Mouse (Mus musculus): ENCODE measurements around the gene Pop5. TPM values are rescaled to one million over a fixed set of nuclear protein-coding genes. Genes with fewer than 3 reads are reported as not detected.

The Pop5 gene
- polyA plus RNA-seq, 1 experiment from 2014 or later, result 96.9 TPM

DNA sequence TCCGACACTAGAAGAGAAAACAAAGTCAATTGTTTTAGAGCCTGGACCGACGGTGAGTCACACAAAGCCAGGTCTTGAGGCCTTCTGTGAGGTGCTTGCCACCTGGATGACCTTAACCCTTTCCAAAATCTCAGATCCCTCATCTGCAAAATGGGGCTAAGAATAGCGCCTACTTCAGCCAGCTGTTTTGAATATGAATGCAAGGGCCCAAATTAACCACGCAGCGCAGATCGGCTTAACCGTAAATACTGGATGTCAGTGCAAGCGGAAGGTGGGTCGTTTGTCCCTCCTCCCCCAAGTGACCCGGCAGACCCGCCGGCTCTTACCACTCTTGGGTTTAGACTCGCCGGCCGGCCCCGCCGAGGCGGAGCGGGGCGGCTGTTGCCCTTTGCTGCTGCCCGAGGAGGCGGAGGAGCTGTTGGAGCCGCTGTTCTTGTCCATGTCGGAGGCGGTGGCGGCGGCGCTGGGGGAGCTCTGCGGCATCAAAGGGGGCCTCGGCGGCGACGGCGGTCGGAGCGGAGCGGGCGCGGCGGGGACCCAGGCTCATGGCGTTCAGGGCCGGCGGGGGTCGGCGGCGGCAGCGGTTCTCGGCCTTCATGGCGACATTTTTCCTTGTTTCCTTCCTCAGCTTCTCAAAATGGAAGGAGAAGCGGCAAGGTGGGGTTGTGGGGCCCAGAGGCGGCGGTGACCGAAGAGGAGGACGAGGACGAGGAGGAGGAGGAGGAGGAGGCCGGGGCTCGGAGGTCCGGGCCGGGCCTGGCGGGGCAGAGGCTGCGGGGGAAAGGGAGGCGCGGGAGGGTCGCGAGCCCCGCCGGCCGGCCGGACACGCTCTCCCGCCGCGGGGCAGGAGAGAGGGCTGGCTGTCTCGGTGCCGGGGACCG is 36.5 kb downstream of the Pop5 start:
- Histone ChIP-seq H3K4me3 (peak overlapping the region; percentile 94), H3K36me3 (0 out of 2 replicates have a peak, but pooled peaks cover 8% of the 10 kb centered on the region), H3K27ac (replicated peaks) (peak overlapping the region; percentile 90), H3K9ac (replicated peaks) (peak overlapping the region; percentile 95), H3K4me2 (replicated peaks) (peak overlapping the region; percentile 66), H3K27me3 (no peaks in the 10 kb centered on the region), H3K4me1 (peaks cover 45% of the 10 kb centered on the region), H3K9me3 (no peaks in the 10 kb centered on the region)
- ATAC-seq (replicated peaks), result peak; percentile 20; the same call in 1 of the 2 replicates
- under 1% methylated on average over 68 of the region's 77 CpGs for WGBS

DNA sequence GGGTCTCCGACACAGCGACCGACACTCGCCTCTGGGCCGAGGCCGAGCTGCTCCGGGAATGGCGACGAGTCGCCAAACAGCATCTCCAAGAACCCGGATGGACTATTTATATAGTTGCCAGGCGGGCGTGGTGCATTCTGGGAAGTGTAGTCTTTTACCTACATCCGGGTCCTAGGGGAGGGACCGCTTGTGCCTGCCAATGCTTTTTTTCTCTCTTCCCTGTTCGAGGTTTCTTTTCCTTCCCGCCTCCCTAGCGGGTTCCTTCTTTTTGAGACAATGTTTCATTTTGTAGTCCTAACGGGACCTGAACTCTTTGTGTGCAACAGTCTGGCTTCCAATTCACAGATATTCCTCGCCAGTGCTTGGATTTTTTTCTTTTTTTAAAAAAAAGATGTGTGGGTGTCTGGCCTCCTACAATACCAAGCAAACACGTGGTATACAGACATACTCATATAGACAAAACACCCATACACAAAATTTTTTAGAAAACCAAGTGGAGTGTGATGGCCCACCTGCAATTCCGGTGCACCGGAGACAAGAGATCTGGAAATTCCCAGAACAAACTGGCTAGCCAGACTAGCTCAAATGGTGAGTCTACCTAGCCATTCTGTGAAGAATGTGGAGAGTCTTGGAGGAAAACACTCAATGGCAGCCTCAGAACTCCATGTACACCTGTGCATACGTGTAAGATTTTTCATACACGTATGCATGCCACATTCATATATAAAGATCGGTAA is 37.3 kb downstream of the Pop5 start, which contains the start of gene Rnf10:
Gene Rnf10 (minus strand): TSS at position 87 of the 737 bp plus-strand sequence.
- Histone ChIP-seq H3K9me3 (no peaks in the 10 kb centered on the region), H3K36me3 (0 out of 2 replicates have a peak, but pooled peaks cover 8% of the 10 kb centered on the region), H3K27ac (replicated peaks) (peak within 1 kb of the TSS; percentile 90), H3K9ac (replicated peaks) (peak within 1 kb of the TSS; percentile 95), H3K27me3 (no peaks in the 10 kb centered on the region), H3K4me3 (peak within 1 kb of the TSS; percentile 94), H3K4me2 (replicated peaks) (peak within 1 kb of the TSS; percentile 66), H3K4me1 (peaks cover 44% of the 10 kb centered on the region)
- WGBS, result 12% methylated on average over 26 of the region's 26 CpGs
- ATAC-seq (replicated peaks), result peak; percentile 88

- ATAC-seq (replicated peaks), result no peak
- Histone ChIP-seq H3K4me2 (replicated peaks) (peak overlapping the region; percentile 47), H3K36me3 (0 out of 2 replicates have a peak, but pooled peaks cover 6% of the 10 kb centered on the region), H3K4me1 (peaks cover 41% of the 10 kb centered on the region), H3K9ac (replicated peaks) (peak overlapping the region; percentile 44; the same call in 1 of the 2 replicates), H3K9me3 (no peaks in the 10 kb centered on the region), H3K27ac (replicated peaks) (peak overlapping the region; percentile 90), H3K4me3 (peak overlapping the region; percentile 94), H3K27me3 (no peaks in the 10 kb centered on the region)
- WGBS, result 66% methylated on average over 6 of the region's 6 CpGs
Measured at GRCm38 (mm10) chr5:115273549-115274135, 38.0 kb downstream of the Pop5 start.

DNA sequence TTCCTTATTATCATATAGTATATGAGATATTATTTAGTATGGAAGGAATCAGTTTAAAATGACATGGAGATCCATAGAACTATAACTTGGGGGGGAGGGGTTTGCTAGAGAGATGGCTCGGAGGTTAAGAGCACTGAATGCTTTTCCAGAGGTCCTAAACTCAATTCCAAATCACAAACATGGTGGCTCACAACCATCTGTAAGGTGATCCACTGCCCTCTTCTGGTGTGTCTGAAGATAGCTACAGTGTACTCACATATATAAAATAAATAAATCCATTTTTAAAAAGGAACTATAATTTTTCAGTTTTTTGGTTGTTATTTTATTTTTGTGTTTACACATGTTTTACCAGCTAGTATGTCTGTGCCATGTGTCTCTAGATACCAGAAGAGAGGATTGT is 38.7 kb downstream of the Pop5 start:
- H3K4me1 ChIP-seq, result peaks cover 36% of the 10 kb centered on the region
- H3K4me3 ChIP-seq, result no peak overlapping the region
- H3K9me3 ChIP-seq, result no peaks in the 10 kb centered on the region
- 75% methylated on average over 1 of the region's 1 CpGs for WGBS
- ATAC-seq (replicated peaks), result no peak
- H3K4me2 ChIP-seq (replicated peaks), result no peak overlapping the region
- no peak overlapping the region for H3K9ac ChIP-seq (replicated peaks)
- H3K36me3 ChIP-seq, result 0 out of 2 replicates have a peak, but pooled peaks cover 6% of the 10 kb centered on the region
- no peaks in the 10 kb centered on the region for H3K27me3 ChIP-seq
- H3K27ac ChIP-seq (replicated peaks), result no peak overlapping the region

- no peak for ATAC-seq (replicated peaks)
- no peak overlapping the region for H3K4me2 ChIP-seq (replicated peaks)
Measured at GRCm38 (mm10) chr5:115274771-115275170, 39.1 kb downstream of the Pop5 start.

GRCm38 (mm10) chr5:115275998-115276397 is 40.4 kb downstream of the Pop5 start:
- H3K4me3 ChIP-seq, result no peak overlapping the region
- no peak overlapping the region for H3K9ac ChIP-seq (replicated peaks)

More at GRCm38 (mm10) chr5:115274771-115275170, 39.1 kb downstream of the Pop5 start:
- no peak overlapping the region for H3K4me3 ChIP-seq
- H3K9me3 ChIP-seq, result no peaks in the 10 kb centered on the region
- peaks cover 33% of the 10 kb centered on the region for H3K4me1 ChIP-seq
- 0 out of 2 replicates have a peak, but pooled peaks cover 2% of the 10 kb centered on the region for H3K36me3 ChIP-seq
- H3K27ac ChIP-seq (replicated peaks), result no peak overlapping the region
- H3K9ac ChIP-seq (replicated peaks), result no peak overlapping the region
- 97% methylated on average over 1 of the region's 1 CpGs for WGBS
- no peaks in the 10 kb centered on the region for H3K27me3 ChIP-seq

GRCm38 (mm10) chr5:115278053-115278452 is 42.4 kb downstream of the Pop5 start:
- Histone ChIP-seq H3K4me1 (peaks cover 17% of the 10 kb centered on the region), H3K9me3 (no peaks in the 10 kb centered on the region), H3K9ac (replicated peaks) (no peak overlapping the region), H3K4me2 (replicated peaks) (no peak overlapping the region), H3K36me3 (no peaks in the 10 kb centered on the region), H3K4me3 (no peak overlapping the region), H3K27ac (replicated peaks) (no peak overlapping the region), H3K27me3 (no peaks in the 10 kb centered on the region)
- 83% methylated on average over 1 of the region's 1 CpGs for WGBS
- no peak for ATAC-seq (replicated peaks)

More at GRCm38 (mm10) chr5:115275998-115276397, 40.4 kb downstream of the Pop5 start:
- no peaks in the 10 kb centered on the region for H3K36me3 ChIP-seq
- H3K27me3 ChIP-seq, result no peaks in the 10 kb centered on the region
- WGBS, result 29% methylated on average over 14 of the region's 14 CpGs
- H3K4me2 ChIP-seq (replicated peaks), result no peak overlapping the region
- H3K4me1 ChIP-seq, result peaks cover 26% of the 10 kb centered on the region
- H3K27ac ChIP-seq (replicated peaks), result no peak overlapping the region
- no peak for ATAC-seq (replicated peaks)
- no peaks in the 10 kb centered on the region for H3K9me3 ChIP-seq

GRCm38 (mm10) chr5:115278785-115279184 is 43.1 kb downstream of the Pop5 start:
- no peak overlapping the region for H3K9ac ChIP-seq (replicated peaks)
- ATAC-seq (replicated peaks), result no peak
- no peaks in the 10 kb centered on the region for H3K9me3 ChIP-seq
- H3K36me3 ChIP-seq, result peaks cover 5% of the 10 kb centered on the region; the same call in 1 of the 2 replicates
- no peaks in the 10 kb centered on the region for H3K27me3 ChIP-seq
- no peak overlapping the region for H3K27ac ChIP-seq (replicated peaks)
- WGBS, result 53% methylated on average over 2 of the region's 2 CpGs
- H3K4me1 ChIP-seq, result peaks cover 10% of the 10 kb centered on the region
- H3K4me3 ChIP-seq, result no peak overlapping the region
- no peak overlapping the region for H3K4me2 ChIP-seq (replicated peaks)

- Histone ChIP-seq H3K27me3 (no peaks in the 10 kb centered on the region), H3K27ac (replicated peaks) (peak within 1 kb of the TSS; percentile 41), H3K9ac (replicated peaks) (peak within 1 kb of the TSS; percentile 69), H3K4me3 (peak within 1 kb of the TSS; percentile 69), H3K9me3 (no peaks in the 10 kb centered on the region), H3K4me2 (replicated peaks) (peak within 1 kb of the TSS; percentile 64), H3K36me3 (peaks cover 11% of the 10 kb centered on the region), H3K4me1 (peaks cover 8% of the 10 kb centered on the region)
- WGBS, result 3% methylated on average over 45 of the region's 45 CpGs
- peak; percentile 84 for ATAC-seq (replicated peaks)
Measured at GRCm38 (mm10) chr5:115279226-115280049, 43.8 kb downstream of the Pop5 start, which contains the start of gene Coq5. TSS of gene Coq5 (plus strand) at chr5:115279666.

DNA sequence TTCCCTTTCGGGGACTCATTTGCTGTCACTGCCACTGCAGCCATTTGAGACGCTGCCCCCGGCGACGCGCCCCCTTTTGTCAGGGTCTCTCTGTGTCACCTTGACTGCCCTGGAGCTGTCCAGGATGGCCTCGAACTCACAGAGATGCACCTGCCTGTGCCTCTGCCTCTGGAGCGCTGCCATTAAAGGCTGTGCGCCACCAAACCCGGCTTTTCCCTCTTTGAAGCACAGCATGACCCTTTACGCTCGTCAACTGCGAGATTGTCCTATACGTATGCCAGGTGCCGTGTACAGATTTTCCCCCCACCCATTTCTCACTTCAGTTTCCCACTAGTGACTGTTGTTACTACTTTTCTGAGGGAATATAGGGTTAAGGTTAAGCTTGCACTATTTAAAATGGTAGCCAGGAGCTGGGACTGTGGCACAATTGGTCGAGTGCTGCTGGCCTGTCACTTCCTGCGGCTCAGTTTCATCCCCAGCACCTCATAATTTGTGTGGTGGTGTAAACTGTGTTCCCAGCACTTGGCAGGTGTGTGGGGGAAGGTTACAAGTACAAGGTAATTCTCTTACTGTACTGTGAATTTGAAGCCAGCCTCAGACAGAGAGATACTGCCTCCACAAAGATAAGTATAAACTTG is 44.5 kb downstream of the Pop5 start:
- H3K36me3 ChIP-seq, result peaks cover 16% of the 10 kb centered on the region
- peak overlapping the region; percentile 41 for H3K27ac ChIP-seq (replicated peaks)
- peak; percentile 32 for ATAC-seq (replicated peaks)
- 6% methylated on average over 17 of the region's 17 CpGs for WGBS
- H3K27me3 ChIP-seq, result no peaks in the 10 kb centered on the region
- peak overlapping the region; percentile 69 for H3K9ac ChIP-seq (replicated peaks)
- no peaks in the 10 kb centered on the region for H3K9me3 ChIP-seq
- peak overlapping the region; percentile 69 for H3K4me3 ChIP-seq
- H3K4me2 ChIP-seq (replicated peaks), result peak overlapping the region; percentile 64
- H3K4me1 ChIP-seq, result peaks cover 8% of the 10 kb centered on the region
